Mouse (Mus musculus) adrenal gland, adult (tissue): ENCODE data around the gene Ankrd23.

ENCODE experiments used
- DNase-seq, 2 experiments: peaks; one replicate each; pipeline ENCODE4 v3.0.0; 2022 to 2023; ENCODE audit warnings: low spot score in 1 of 2; ENCODE audit not compliant: inconsistent age in 2 of 2

Ankrd23 gene

DNA sequence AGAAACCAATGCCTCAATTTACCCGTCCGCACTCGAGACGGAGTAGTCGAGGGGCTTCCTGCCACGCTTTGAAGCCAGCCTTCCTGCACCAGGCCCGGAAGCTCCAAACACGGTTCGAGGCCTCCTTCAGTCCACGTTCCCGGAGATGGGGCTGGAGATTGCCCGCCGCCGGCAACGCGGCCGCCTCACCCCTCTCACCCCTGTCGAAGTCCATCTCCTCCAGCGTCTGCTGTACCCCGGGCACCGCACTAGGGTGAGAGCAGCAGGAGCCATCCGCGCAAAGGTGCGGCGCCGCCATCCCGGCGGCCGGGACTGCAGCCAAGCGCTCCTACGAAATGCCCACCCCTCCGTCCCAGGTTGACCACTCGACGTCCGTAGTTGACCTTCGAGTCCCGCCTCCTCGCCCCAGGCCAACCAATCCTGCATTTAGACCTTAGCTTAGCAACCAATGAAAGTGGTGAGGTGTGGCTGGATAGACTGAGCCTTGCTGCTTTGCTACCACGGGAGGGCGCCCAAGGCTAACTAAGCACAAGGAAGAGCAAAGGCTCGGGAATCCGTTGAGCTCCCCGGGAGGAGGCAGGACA is 10.3 kb upstream of the Ankrd23 start, which contains the start of gene Ankrd39:
Gene Ankrd39, minus strand, starts transcription at position 558 of the 584 bp plus-strand sequence.
- peak; percentile 98 to 99 for DNase-seq

GRCm38 (mm10) chr1:36545845-36546600 is 9.3 kb upstream of the Ankrd23 start:
- DNase-seq: peak in 1 of 2 experiments; percentile 70

- peak in 1 of 2 experiments; percentile 73 for DNase-seq
Measured at GRCm38 (mm10) chr1:36545382-36545781, 8.7 kb upstream of the Ankrd23 start.

- DNase-seq: no peak
Measured at GRCm38 (mm10) chr1:36542925-36543324, 6.2 kb upstream of the Ankrd23 start.

- DNase-seq: peak in 1 of 2 experiments; percentile 56
Measured at GRCm38 (mm10) chr1:36541844-36542243, 5.2 kb upstream of the Ankrd23 start.

- DNase-seq: no peak
Measured at GRCm38 (mm10) chr1:36540807-36541206, 4.1 kb upstream of the Ankrd23 start.

- no peak for DNase-seq
Measured at GRCm38 (mm10) chr1:36540132-36540531, 3.4 kb upstream of the Ankrd23 start.

GRCm38 (mm10) chr1:36539186-36539585 is 2.5 kb upstream of the Ankrd23 start, which contains the start of gene Gm42417:
Gene Gm42417 (minus strand): TSS chr1:36539429.
- DNase-seq: peak; percentile 96

DNA sequence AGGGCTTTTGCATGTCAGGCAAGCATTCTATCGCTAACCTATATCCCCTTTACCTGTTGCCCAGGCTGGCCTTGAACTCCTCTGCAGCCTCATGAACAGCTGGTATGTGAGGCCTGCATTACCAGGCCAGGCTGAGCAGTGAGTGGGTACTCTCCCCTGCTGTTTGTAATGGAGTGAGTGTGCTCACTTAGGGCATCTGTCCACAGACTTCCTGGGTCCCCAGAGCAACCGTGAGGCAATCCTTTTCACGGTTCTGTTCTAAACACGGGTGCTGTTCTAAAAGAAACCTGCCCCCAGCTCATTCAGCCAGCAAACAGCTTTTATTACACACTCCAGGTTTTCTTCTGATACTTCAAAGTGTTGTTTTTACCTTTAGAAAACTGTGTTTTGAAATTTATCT is 2.0 kb upstream of the Ankrd23 start:
- DNase-seq: no peak

- no peak for DNase-seq
Measured at GRCm38 (mm10) chr1:36536397-36536728, 320 bp downstream of the Ankrd23 start.

DNA sequence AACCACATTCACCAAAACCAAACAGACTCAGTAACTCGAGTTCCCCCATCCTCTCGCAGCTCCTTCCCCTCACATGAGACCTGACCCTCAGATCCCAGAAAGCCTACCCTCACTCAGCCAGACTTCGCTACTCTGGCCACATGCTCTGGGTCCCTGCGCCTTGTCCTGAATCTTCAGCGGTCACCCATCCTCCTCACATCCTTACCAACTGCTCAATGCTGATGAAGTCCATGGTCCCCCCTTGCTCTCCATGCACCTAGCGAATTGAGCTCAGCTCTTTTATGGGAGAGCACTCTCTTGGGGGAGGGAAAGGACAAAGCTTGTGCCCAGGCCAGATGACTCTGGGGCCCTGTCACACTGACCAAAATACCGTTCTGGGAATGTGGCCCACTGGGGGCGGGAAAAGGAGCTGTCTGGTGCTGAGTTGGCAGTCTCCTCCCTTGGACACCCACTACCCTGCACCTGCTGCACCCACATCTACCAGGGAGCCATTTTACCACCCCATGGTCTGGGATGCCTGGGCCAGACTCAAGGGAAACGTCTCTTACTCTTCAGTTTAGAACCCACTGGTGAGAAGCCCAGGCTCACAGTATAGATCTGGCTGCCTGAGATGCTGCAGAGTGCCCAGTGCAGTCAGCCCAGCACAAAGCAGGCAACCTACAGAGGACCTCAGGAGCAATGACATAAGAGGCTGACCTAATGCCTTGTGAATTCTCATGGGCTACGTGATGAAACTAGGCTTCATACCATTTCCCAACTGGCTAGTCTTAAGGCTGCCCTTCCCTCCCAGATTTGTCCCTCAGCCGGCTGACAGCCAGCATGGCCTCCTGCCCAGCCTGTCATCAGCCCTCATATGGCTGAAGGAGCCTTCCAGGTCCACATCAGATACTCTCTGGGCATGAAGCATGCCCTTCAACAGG is 946 bp downstream of the Ankrd23 start:
- peak in 1 of 2 experiments; percentile 80 for DNase-seq

GRCm38 (mm10) chr1:36534595-36535058 is 2.1 kb downstream of the Ankrd23 start:
- no peak for DNase-seq

GRCm38 (mm10) chr1:36533546-36533945 is 3.1 kb downstream of the Ankrd23 start:
- no peak for DNase-seq

DNA sequence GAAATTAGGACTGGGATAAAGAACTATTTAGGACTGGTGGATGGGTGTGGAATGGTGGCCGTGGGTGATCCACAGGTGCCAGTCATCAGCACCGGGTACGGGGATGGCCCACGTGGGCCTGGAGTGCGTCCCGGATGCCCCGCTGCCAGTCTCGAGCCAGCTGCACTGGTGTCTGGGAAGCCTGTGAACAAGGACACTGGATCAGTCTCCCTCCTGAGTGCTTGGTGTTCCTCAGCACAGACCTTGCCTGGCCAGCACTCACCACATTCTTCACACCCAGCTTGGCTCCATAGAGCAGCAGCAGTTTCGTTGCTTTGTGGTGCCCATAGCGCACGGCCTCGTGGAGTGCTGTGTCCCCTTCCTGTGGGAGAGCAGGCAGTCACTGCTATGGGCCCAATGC is 5.2 kb downstream of the Ankrd23 start:
- DNase-seq: no peak

DNA sequence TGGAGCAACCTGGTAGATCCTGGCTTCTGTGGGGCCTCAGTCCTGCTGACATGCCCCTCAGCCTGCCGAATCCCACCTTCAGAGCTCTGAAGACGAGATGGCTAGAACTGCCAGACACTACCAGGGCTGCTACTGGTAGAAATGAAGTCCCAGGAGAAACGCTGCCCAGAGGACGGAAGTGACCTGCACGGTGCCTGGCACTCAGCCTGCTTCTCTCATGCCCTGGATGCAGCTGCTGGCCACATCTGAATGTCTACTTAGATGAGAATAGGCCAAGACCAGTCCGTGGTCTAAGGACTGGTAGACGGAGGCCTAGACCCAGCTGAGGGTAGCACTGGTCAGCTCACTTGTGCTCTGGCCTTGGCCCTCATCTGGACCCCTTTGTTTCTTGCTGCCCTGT is 5.7 kb downstream of the Ankrd23 start:
- no peak for DNase-seq

DNA sequence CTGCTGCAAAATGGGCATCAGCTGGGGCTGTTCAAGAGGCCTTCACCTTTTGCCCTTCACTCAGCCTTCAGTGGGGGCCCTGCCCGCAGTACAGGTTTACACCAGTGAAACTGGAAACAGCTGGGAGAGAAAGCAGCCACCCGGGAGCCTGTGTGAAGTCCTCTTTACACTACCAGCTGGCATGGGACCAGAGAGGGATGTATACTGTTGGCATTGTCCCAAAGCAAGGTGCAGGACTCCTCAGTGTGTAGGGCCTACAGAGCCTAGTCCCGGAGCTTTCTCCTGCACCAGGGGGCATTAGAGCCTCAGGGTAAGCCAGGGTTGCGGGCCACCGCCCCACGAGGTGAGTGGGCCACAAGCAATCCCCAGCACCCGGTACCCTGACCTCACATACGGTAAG is 6.2 kb downstream of the Ankrd23 start:
- DNase-seq: no peak

- DNase-seq: no peak
Measured at GRCm38 (mm10) chr1:36529875-36530274, 6.8 kb downstream of the Ankrd23 start.

DNA sequence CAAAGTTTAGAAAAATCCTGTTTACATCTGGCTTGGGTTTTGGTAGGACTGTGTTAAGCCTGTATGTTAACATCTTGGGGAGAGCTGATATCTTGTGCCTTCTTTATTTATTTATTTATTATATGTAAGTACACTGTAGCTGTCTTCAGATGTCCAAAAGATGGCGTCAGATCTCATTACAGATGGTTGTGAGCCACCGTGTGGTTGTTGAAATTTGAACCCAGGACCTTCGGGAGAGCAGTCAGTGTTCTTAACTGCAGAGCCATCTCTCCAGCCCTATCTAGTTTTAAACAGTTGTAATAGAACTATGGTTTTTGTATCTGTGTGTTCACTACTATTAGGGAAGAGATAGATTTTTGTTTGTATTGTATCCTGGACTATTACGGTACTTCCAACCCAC is 7.4 kb downstream of the Ankrd23 start:
- DNase-seq: no peak

- peak in 1 of 2 experiments; percentile 66 for DNase-seq
Measured at GRCm38 (mm10) chr1:36528351-36528750, 8.3 kb downstream of the Ankrd23 start.

- DNase-seq: no peak
Measured at GRCm38 (mm10) chr1:36526903-36527302, 9.8 kb downstream of the Ankrd23 start.

DNA sequence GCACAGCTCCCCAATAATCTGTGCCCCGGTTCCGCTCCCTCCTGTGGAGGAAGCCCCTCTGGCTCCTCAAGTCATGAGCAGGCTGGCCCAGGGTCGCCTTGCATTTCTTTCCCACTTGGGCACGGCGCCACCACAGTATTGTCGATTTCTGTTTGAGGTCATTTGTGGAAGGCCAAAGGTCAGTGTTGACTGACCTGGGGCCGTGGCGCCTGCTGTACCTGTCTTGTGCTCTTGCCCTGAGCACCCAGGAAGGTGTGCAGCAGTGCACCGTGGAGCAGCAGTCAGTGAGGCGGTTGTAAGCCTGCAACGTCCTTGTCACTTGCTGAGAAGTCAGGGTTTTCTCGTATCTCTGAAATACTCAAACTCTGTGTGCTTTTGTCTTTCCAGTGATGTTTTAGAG is 10.9 kb downstream of the Ankrd23 start:
- no peak for DNase-seq
